Mouse (Mus musculus) sigmoid colon, adult 10 weeks (tissue): ENCODE measurements around the gene Dact1. TPM values are rescaled to one million over a fixed set of nuclear protein-coding genes. Genes with fewer than 3 reads are reported as not detected.

Experiments used
- polyA plus RNA-seq: library from polyadenylated mRNA; stranded (reverse); fragments of 350-450 nt; fragmentation: Illumina TruSeq; extraction: RNeasy Lipid Tissue Mini Kit (QIAGEN cat#74804); gene quantifications from one replicate; pipeline ENCODE4 v1.2.3, GENCODE M21; 2014; ENCODE audit warnings: low read depth, low replicate concordance

Gene Dact1
- 7.7 TPM for polyA plus RNA-seq

DNA sequence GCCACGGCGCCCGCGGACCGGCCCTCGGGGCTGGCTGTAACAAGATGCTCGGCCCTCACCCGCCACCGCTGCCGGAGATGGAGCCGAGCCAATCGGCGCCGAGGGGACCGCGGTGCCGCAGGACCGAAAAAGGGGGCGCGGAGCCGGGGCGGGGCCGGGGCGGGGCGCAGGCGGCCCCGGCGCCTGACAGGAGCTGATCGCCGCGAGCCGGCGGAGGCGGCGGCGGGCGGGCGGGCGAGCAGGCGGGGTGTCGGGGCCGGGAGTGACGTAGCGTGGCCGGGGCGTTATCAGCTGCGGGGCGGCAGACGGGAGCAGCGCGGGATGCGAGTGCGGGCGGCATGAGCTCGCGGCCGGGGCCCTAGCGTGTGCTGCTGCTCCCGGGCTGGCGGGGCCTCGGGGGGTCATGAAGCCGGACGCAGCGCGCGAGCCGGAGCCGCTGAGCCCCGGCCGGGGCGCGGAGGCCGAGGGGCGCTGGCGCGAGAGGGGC, at the start of gene Dact1:
Gene Dact1 (plus strand): TSS at position 304 of the 487 bp plus-strand sequence.

Other genes starting within 250 kb of the Dact1 start
- gene Tomm20l, start 198.5 kb upstream of the Dact1 start, polyA plus RNA-seq, result not detected
- gene Timm9, start 173.2 kb upstream of the Dact1 start, polyA plus RNA-seq, result 47.9 TPM
- gene 2700049A03Rik, start 173.0 kb upstream of the Dact1 start, polyA plus RNA-seq, result 7.9 TPM